Mouse (Mus musculus) gastrocnemius, postnatal 10 days (tissue): Measurements from ENCODE around the gene 2410015M20Rik. TPM values are rescaled to one million over a fixed set of nuclear protein-coding genes. Genes with fewer than 3 reads are reported as not detected.
"Not testable (repeated sequence)": the region's sequence is repeated elsewhere in the genome, so short reads cannot be mapped to it uniquely, and the experiment has no call there.

Experiments
- DNase-seq: peaks from one replicate; pipeline ENCODE4 v3.0.0; 2021; ENCODE audit warnings: mixed read lengths
- long read RNA-seq, 2 experiments: library from polyadenylated mRNA; stranded (forward); transcript quantifications; one replicate each; pipeline ENCODE4 v2.0.0; 2021
- total RNA-seq, 2 experiments: library from RNA; stranded (reverse); gene quantifications; 2 replicates each; pipeline ENCODE4 v1.2.3; 2021

The 2410015M20Rik gene
- total RNA-seq = 100 to 1,000 TPM; 212 to 233 TPM
- long read RNA-seq, experiment 1, transcript 2410015M20Rik-201 (4 exons, 755 nt) = major isoform, 81 of 94 reads
- long read RNA-seq, experiment 1, partial matches to known transcripts = 3 of 94 reads
- long read RNA-seq, experiment 1, other reads (novel, unspliced or antisense) = 10 of 94 reads
- long read RNA-seq, experiment 2, transcript 2410015M20Rik-201 (4 exons, 755 nt) = major isoform, 67 of 71 reads
- long read RNA-seq, experiment 2, partial matches to known transcripts = 0 of 71 reads
- long read RNA-seq, experiment 2, other reads (novel, unspliced or antisense) = 4 of 71 reads

DNA sequence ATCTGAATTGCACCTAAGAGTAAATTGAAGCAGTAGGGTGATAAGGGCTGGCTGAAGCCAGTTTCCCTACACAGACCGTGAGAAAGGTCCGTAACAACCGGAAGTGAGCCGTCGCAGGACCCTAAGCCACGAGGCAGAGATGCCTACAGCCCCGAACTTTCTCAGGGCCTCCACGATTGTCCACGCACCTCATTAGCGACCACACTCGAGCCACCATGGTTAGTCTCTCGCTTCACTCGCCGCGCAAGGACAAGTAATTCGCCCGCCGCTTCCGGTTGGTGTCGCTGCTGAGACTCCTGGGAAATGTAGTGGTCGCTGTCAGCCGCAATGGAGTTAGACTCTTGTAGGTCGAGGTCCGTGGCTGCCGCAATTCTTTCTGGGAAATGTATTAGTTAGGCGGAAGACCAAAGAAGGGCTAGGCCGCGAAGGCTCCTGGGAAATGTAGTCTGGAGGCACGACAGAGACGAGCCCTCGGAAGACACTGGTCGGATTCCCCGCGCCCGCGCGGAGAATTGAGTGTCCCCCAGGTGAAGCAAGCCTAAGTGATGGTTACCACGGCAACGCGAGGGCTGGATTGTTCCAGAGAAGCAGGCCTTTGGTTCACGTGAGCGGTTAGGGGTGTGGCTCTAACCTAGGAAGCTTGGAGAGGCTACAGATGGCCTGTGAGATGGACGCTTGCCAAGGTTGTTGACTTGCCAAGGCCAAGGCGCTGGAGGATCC is at the start of gene 2410015M20Rik:
Gene 2410015M20Rik (minus strand): TSS at position 320 of the 720 bp plus-strand sequence.
- peak; percentile 86 for DNase-seq

DNA sequence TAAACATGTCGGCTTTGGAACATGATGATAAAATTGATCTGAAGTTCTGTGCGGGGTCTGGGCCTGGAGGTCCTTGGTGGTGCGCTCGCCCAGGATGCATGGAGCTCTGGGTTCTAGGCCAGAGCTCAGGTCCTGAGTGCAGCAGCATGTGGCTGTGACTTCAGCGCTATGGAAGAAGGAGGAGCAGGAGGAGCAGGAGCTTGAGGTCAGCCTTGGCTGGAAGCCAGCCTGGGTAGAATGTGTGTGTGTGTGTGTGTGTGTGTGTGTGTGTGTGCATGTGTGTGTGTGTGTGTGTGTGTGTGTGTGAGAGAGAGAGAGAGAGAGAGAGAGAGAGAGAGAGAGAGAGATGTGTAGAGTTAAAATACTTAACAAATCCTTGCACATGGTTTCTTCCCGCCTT is 46.6 kb upstream of the 2410015M20Rik start:
- no peak for DNase-seq

DNA sequence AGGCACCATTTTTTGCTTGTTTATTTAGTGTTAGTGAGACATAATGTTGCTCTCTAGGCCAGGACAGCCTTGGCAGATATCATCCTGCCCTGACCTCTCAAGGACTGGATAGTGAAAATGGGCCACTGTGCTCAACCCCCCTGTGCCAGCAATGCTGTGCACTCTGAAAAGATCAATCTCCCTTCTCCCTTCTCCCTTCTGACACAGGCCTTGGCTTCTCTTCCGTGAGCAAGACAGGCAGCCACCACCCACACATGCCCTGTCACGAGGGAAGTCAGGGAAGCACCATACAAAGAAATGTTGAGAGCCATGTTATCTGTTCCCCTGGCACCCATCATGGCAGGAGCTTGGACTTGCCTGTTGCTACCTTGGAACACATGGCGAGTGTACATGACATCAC is 45.7 kb upstream of the 2410015M20Rik start:
- no peak for DNase-seq

DNA sequence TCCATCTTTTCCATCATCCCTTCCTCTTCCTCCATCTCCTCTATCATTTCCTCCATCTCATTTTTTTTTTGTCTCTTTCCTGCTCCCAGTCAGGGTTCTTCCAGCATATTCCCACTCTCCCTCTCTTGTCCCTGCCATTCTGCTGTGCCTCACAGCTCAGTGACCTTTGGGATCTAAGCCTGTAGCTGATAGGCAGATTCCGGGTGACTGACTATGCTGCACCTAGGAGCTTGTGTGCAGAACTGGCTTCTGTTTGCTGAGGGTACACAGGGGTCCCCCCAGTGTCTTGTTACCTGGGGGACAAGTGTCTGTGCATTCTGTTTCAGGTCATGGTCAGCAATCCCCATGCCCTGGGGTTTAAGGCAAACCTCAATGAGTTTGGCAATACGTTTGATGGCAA is 45.2 kb upstream of the 2410015M20Rik start:
- DNase-seq = no peak

DNA sequence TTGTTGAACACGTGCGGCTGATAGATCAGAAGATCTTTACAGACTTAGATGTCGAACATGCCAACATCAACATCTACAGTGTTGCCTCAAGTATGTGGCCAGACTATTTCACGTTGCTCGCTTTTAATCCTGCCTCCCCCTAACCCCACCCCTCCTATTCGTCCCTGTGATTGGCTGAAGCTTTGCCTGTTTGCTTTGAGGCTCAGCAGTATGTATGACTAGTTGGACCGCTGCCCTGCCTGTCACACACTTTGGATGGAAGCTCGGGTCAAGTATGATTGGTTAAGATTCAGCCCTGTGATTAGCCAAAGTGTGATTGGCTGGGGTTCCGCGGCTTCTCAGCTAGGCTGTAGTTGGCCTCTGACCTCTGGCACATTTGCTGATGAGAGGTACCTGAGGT is 42.2 kb upstream of the 2410015M20Rik start:
- no peak for DNase-seq

DNA sequence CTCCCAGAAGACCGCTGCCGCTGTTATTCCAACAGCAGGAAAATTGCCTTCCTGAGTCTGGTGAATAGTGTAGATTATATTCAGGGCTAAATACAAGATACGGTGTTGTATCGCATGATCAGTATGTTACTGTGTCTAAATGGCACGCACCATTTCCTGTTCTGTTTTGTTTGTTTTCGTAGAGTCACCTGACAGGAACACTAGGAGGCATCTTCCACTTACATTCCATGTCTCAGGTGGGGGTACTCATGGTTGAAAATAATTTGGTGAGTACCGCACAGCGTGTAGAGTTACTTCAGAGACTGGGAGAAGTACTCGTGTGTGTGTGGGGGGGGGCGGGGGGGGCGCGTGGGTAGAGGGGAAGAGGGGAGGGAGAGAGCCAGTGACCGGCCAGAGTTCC is 38.0 kb upstream of the 2410015M20Rik start:
- no peak for DNase-seq

DNA sequence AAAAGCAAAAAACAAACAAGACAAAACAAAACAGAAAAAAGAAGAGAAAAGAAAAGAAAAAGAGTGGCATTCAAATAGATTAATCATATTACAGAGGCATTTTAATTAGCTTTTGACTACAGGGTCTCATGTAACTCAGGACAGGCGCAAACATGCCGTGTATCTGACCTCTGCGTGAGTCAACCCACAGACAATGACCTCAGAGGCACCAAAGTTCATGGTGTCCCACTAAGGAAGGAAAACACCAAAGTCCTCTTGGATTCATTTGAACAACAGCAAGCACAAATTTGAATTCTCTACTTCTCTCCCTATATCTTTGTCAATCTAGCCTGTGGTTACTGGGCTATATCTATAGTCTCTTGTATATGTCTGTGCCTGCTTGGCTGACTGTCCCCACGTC is 33.7 kb upstream of the 2410015M20Rik start:
- no peak for DNase-seq

DNA sequence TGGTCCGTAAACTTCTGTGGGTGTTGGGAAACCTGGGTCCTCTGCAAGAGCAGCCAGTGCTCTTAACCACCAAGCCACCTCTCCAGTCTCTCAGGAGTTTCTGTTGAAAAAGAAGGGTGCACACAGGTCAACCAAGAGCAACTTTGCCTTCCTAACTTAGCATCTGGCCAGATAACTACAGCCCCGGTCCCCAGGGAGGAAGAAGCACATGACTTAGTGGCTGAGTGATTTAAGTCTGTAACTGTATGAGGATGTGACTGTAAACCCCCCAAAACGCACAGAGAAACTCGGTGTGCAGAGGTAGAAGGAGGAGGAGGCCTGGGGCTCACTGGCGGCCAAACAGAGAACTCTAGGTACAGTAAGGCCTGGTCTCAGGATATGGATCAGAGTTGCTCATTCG is 24.5 kb upstream of the 2410015M20Rik start:
- no peak for DNase-seq

DNA sequence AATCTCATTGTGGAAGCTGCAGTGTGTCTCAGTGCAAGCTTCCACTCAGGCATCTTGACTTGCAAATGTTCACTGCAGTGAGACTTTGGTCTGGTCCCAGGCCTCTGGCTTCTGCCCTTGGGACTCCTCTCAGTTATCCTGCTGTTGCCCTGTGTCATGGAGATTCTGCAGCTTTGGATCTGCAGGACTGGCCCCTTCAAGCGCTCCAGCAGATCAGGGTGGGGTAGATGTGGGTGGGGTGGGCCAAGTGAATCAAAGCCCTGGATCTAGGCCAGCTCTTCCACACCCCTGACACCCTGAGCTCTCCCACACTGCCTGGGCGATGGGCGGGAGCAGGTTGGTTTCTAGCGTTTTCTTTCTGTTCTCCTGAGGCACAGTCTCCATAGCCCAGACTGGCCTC is 22.2 kb upstream of the 2410015M20Rik start:
- no peak for DNase-seq

DNA sequence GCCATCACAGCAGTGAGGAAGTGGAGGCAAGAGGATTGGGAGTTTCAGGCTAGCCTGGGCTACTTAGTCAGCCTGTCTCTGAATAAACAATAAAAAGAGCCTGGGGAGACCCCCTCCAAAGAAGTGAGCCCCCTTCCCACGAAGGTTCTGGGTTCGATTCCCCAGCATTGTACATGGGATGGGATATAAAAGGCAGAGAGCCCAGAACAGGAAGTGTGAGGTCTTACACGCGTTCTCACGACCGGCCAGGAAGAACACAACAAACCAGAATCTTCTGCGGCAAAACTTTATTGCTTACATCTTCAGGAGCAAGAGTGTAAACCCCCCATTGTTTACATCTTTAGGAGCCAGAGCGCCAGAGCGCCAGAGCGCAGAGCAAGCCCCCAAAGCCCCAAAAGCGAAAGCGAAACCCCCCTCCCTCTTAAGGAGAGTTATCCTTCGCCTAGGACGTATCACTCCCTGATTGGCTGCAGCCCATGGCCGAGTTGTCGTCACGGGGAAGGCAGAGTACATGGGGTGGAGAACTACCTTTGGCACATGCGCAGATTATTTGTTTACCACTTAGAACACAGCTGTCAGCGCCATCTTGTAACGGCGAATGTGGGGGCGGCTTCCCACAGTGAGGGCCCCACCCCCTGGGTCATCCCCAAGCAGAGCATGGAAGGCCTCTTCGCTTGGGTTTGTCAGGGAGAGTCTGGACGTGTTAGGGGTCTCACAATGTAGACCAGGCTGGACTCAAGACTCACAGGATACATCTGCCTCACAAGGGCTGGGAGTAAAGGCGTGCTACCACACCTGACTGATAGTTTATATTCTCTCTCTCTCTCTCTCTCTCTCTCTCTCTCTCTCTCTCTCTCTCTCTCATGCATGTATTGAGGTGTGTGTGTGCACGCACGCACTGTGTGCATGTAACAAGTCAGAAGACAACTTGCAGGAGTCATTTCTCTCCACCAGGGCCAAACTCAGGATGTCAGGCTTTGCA is 20.5 kb upstream of the 2410015M20Rik start:
- not testable (repeated sequence) for DNase-seq

DNA sequence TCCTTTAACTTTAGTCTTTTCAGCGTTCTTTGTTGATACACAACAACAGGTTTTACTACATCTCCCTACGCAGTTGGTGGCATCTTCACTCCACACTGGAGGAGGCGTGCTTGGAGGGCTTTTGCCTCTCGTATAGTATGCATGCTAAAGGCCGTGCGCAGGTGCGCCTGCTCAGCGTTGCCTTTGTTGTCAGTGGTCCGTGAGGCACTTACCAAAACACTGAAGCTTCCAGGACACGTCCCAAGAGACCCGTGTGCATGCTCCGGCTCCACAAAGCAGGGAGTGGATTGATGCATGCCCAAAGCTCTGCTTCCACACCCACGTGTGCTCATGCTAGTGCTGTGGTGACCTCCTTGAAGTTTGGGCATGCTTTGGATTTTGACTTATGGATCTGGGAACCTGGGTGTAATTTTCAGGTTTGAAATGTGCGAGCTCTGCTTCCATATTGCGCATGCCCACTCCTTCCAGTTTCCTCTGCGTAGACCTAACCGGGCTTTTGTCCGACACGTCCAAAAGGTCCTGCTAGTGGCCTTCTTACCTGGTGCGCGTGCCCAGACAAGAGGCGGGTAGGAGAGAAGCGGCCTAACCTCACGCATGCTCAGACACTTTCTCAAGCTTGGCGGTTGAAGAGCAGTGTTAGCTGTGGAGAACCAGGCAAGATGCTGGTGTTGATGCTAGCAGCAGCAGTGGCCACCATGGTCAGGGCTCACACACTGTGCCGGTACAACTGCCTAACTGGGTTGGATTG is 18.1 kb upstream of the 2410015M20Rik start, which contains the start of gene Catsperd:
Gene Catsperd (plus strand): TSS at position 614 of the 748 bp plus-strand sequence.
- DNase-seq = no peak

DNA sequence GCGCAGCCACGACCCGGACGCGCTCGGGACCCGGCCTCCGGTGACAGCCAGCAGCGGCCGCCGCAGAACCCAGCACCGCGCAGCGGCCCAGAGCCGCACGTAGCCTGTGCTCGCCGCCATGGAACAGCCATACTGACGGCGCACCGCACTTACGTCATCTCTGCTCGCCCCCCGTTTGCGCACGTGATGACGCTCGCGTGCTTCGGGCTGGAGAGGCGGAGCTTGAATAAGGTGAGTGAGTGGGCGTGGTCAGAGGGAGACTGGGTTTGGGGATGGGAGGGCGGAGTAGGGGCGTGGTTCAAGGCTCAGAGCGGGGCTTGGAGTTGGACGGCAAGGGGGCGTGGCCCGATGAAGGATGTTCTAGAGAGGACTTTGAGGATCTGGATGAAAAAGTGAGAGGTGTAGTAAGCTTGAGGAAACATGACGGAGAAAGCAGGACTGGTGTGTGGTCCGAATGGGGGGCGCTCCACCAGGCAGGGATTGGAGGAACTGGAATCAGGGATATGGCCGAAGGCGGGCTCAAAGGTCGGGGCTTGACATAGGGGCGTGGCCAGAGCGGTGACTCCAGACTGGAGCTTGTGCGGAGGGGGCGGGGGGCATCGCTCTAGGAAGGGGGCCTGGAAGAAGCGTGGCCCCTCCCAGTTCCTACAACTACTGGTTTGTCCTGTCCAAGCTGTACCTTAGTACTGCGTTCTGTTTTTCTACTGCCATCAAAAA is 17.3 kb upstream of the 2410015M20Rik start, which contains the start of gene Lonp1:
Gene Lonp1 (minus strand): TSS at position 134 of the 717 bp plus-strand sequence.
- DNase-seq = peak; percentile 92

DNA sequence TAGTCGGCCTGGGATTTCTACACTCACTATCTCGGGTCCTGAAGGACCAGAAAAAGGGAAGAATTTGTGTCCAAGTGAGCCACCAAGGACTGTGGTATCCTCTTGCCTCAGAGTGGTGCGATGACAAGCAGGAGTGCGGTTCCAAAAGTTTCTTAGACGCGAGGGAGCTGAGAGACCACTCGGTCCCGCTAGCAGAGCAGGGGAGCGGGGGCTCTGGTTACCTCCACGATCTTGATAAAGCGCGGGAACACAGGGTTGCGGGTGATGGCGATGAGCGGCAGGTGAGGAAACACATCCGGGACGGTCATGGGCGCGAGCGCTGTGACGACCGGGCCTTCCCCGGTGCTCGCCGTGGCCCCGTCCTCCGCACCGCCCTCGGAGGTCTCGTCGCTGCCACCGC is 16.7 kb upstream of the 2410015M20Rik start:
- no peak for DNase-seq

DNA sequence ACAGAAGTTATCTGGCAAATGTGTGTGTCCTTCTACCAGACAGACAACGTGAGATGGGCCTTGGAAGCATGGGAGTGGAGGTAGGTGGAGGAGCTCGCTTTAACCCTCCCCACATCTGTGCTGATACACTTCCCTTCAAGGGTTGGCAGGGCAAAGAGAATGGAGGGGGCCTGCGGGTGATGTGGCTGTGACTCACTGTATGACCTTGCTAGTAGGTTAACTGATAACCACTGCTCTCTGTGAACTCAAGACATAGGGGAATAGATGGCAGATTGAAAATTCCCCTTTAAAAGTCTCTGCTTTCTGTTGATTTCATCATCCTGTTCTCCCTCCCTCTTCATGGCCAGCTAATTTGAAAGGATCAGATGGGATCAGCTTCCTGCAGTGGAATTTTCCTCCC is 15.9 kb upstream of the 2410015M20Rik start:
- DNase-seq = no peak

DNA sequence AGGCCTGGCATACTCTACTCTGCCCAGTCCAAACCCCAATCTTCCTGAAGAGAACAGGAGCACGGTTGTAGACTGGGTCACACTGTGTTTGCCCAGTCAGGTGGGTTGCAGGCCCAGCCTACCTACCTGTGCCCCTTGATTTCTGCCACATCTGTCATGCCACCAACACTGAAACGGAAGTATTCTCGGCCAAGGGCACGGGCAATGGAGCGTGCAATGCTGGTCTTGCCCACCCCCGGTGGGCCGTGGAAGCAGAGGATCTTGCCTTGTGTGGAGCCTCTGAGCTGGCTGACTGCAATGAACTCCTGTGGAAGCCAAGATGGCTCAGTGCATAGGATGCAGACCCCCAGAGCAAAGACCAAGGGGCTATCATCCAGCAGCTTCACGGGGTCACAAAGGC is 8.1 kb upstream of the 2410015M20Rik start:
- no peak for DNase-seq

DNA sequence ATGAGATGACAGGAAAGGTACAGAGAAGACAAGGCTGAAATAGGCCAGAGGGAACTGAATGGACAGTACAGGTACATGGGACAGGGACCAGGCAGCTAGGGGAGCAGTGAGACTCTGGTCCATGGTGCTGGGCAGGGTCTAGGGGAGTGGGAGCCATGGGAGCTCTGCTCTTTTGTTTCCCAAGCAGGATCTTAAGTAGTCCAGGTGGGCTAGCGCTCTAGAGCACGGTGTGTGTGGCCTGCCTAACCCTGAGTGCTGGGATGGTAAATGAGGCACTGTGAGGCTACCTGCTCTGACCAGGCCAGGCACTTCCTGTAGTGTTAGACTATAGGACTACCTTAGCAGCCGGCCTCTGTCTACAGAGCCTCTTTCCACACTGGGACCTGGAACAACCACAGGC is 7.2 kb upstream of the 2410015M20Rik start:
- DNase-seq = no peak

DNA sequence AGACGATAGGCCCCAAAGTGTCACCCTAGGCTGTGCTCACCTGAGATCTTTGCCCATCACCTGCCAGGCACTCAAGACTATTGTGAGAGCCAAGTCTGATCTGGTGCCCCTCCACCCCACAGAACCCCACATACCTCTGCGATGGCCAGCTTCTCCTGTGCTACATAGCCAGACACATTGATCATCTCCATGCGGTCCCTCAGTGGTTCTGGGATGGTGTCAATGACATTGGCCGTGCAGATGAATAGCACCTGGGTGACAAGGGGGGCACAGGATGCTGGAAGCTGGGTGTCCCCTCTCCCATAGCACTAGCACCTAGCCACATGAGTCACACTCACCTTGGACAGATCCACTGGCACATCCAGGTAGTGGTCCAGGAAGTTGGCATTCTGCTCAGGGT is 6.2 kb upstream of the 2410015M20Rik start:
- no peak for DNase-seq

DNA sequence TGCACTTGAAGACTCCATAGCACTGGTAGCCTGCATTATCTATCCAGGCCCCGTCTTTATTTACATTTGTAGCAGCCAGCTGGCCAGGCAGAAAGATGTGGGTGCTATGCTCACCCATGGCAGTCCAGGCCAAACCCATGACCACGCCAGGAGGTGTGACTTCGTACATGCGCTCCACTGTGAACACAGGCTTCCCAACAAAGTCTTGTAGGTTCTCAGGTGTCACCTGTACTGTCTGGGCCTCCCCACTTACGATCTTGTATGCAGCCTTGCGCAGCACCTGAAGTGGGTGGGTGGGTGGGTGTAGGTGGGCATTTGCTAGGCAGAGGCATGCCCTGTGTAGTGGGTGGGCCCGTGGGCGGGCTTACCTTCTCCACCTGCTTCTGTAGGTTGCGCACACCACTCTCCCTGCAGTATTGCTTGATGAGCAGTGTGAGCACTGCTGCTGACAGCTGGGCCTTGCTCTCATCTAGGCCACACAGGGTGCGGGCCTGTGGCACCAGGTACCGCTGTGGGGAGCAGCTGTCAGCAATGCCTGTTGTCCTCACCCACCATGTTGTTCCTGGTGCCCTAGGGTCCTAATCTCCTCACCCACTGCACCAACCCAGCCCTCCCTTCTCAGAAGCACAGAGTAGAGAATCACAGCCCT is 5.7 kb upstream of the 2410015M20Rik start:
- DNase-seq = no peak

DNA sequence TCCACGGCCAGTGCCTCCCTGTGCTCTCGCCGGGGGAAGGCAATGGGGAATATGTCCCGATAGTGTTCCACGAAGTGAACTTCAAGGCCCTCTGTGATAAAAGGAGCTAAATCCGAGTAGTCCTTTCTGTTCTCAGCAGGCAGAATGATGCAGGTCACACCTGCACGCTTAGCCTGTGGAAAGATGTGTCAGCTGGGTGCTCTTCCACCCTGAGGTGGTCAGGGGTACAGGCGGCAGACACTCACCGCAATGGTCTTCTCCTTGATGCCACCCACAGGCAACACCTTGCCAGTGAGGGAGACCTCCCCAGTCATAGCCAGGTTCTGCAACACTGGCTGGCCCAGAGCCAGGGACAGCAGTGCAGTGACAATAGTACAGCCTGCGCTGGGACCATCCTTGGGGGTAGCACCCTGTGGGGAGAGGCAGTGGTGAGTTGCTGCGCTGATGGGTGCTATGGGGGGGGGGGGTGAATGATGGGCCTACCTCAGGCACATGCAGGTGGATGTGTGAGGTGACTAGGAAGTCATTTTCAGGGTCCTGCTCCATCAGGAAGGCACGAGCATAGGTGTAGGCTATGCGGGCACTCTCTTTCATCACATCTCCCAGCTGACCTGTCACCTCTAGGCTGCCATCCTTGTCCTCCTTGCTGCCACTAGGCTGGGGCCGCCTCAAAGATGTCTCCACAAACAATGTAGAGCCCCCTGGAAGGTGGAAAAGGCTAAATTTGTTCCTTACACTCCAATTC is 5.0 kb upstream of the 2410015M20Rik start:
- no peak for DNase-seq

DNA sequence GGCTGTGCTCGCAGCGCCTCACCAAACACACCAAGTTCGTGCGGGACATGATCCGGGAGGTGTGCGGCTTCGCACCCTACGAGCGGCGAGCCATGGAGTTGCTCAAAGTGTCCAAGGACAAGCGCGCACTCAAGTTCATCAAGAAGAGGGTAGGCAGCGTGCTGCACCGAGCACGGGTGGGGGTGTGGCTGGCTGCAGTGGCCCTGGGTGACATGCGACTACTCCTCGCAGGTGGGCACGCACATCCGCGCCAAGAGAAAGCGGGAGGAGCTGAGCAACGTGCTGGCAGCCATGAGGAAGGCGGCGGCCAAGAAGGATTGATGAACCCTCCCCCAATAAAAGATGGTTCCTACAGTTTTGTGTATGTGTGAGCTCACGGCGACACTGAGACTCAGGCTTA is 4.3 kb upstream of the 2410015M20Rik start:
- not testable (repeated sequence) for DNase-seq
